Mouse (Mus musculus): ENCODE data around the gene Tram2. TPM values are rescaled to one million over a fixed set of nuclear protein-coding genes. Genes with fewer than 3 reads are reported as not detected.

Gene Tram2
- polyA plus RNA-seq, 1 experiment, result 1.9 TPM

DNA sequence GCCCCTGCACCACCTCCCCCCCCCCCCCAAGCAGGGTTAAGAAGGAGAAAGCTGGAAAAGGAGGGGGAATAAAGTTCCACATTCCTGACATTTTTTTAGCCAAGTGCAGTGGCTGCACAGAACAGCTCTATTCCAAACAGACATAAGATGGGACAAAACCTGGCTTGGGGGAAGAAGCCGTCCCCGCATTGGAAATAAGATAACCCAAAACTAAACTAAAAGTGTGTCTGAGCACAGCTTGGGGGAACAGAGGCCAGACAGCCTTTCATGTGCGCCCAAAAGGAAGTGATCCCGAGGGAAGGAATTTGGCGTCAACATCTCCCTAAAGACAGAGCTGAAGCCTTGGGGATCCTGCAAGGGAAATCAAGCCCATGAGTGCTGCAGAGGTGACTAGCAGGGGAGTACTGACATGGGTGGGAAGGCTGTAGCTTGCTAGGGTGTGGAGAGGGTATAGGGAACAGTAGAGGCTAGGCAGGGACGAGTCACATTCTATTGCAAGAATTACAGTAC lies 3.0 kb downstream of the Tram2 start:
- peaks cover 18% of the 10 kb centered on the region for H3K4me1 ChIP-seq (ENCODE audit: control insufficient read depth, insufficient read depth, insufficient read length, low read length)

DNA sequence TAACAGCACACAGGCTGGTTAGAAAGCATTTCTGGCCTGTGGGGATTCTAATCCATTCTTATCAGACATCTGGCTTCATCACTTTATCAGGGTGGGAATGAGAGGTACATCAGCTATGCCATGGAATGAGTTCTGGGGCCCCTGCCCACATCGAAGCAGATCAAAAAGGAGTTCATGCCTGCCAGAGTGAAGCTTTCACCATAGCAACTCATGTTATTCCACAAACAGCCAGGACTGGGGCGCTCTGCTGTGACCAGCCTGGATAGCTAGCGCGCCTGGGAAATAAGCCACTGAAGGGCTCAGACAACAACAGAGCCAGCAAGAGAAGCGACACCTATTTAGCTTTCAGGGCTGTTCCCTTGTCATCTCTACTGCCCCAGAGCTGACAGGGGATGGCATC lies 4.8 kb downstream of the Tram2 start:
- Histone ChIP-seq H3K4me3 (ENCODE audit: insufficient read depth, low read depth, low read length) (no peak overlapping the region), H3K27ac (replicated peaks; ENCODE audit: low read depth, low read length) (no peak overlapping the region), H3K4me1 (ENCODE audit: control insufficient read depth, insufficient read depth, insufficient read length, low read length) (peaks cover 26% of the 10 kb centered on the region)

More for the DNA sequence above, 3.0 kb downstream of the Tram2 start:
- peak overlapping the region; percentile 15; the same call in 1 of the 2 replicates for H3K4me3 ChIP-seq (ENCODE audit: insufficient read depth, low read depth, low read length)
- H3K27ac ChIP-seq (replicated peaks; ENCODE audit: low read depth, low read length), result no peak overlapping the region

DNA sequence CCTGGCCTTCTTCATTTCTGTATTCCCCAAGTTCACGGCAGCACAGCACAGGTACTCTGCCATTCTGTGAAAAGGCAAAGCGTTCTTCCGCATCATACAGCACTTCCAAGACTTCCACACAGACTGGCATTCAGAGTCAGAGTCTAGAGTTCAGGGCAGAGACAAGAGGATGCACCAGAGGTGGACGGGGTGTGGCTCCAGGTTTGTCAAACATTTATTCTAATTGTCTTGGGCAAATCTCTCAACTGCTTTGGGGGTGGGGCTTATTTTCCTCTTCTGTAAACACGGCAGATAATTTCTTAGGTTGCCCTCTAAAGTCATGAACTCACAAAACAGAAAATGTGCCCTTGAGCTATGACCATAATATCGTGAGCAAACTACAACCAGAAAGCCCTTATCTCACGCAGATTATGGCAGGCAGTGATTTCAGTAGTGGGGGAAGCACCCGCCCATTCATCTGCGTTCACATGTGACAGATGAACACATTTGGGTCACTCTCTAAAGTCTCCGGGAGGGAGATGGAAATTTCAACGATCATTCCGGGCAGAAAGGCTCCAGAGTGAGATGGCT lies 6.1 kb downstream of the Tram2 start:
- Histone ChIP-seq H3K4me3 (ENCODE audit: insufficient read depth, low read depth, low read length) (no peak overlapping the region), H3K4me1 (ENCODE audit: control insufficient read depth, insufficient read depth, insufficient read length, low read length) (peaks cover 22% of the 10 kb centered on the region), H3K27ac (replicated peaks; ENCODE audit: low read depth, low read length) (no peak overlapping the region)

DNA sequence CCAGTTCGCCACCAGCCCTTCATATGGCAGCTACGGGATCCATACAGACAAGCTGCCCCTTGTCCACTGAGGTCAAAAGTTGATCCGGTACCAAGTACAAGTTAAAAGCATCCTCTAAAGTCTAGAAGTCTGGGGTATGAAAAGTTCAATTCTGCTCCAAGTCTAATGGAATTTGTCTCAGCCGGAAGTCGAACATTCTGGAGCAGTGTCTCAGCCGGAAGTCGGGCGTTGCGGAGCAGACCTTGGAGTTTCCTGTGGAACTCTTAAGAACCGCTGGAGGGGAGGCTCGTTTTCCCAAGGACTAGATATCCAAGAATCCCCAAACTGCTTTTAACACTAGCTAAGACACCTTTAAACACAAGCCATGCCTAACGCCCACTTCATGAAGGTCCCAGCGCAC lies 8.4 kb downstream of the Tram2 start:
- Histone ChIP-seq H3K27ac (replicated peaks; ENCODE audit: low read depth, low read length) (peak overlapping the region; percentile 76), H3K4me3 (ENCODE audit: insufficient read depth, low read depth, low read length) (peak overlapping the region; percentile 46), H3K4me1 (ENCODE audit: control insufficient read depth, insufficient read depth, insufficient read length, low read length) (peaks cover 8% of the 10 kb centered on the region; the same call in 1 of the 2 replicates)

DNA sequence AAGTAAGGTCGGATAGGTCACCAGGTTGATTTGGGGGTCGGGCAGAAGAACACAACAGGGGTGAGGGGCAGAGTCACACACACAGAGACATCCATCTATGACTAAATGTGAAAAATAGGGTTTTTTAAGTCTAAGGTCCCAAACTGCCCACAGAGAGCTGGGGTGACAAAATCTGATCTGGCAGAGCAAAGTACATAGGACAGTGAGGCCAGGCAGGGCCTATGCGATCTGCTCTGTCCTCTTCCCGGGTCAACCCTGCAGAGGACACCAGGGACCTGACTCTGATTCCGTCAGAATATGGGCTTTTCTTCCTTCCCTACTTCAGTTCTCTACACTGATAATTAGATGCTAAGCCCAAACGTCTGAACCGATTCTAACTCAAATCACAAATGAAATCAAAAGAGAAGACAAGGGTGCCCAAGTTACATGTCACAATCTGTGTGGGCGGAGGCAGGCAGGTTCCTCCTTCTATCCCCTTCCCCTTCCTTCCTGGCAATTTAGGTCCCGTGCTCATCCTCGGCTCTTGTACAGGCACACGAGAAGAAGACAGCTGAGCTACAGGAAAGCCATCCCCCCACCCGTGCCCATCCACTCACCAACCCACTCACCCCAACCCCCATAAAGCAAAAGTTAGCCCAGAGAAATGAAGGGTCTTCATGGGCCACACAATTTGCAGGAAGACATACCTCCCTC lies 9.1 kb downstream of the Tram2 start:
- Histone ChIP-seq H3K4me3 (ENCODE audit: insufficient read depth, low read depth, low read length) (peak overlapping the region; percentile 33; the same call in 1 of the 2 replicates), H3K27ac (replicated peaks; ENCODE audit: low read depth, low read length) (peak overlapping the region; percentile 76), H3K4me1 (ENCODE audit: control insufficient read depth, insufficient read depth, insufficient read length, low read length) (peaks cover 8% of the 10 kb centered on the region; the same call in 1 of the 2 replicates)

DNA sequence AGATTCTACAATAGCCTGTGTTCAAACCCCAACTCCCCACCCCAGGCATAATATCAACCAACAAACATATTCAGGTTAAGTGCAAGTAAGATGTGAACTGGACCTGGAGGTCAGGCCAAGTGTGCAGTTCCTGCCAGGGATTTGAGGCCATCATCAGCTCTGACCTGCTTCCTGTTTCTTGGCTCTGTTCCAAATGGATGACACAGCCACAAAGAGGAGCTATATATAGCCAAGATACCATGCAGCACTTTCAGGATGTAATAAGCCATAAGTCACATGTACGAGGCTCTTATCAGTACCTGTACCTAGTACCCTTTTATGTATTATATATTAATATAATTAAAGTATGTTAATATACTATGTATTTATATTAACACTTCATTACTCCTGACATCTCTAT lies 10.5 kb downstream of the Tram2 start:
- no peak overlapping the region for H3K27ac ChIP-seq (replicated peaks; ENCODE audit: low read depth, low read length)
- no peak overlapping the region for H3K4me3 ChIP-seq (ENCODE audit: insufficient read depth, low read depth, low read length)
- peaks cover 8% of the 10 kb centered on the region; the same call in 1 of the 2 replicates for H3K4me1 ChIP-seq (ENCODE audit: control insufficient read depth, insufficient read depth, insufficient read length, low read length)

DNA sequence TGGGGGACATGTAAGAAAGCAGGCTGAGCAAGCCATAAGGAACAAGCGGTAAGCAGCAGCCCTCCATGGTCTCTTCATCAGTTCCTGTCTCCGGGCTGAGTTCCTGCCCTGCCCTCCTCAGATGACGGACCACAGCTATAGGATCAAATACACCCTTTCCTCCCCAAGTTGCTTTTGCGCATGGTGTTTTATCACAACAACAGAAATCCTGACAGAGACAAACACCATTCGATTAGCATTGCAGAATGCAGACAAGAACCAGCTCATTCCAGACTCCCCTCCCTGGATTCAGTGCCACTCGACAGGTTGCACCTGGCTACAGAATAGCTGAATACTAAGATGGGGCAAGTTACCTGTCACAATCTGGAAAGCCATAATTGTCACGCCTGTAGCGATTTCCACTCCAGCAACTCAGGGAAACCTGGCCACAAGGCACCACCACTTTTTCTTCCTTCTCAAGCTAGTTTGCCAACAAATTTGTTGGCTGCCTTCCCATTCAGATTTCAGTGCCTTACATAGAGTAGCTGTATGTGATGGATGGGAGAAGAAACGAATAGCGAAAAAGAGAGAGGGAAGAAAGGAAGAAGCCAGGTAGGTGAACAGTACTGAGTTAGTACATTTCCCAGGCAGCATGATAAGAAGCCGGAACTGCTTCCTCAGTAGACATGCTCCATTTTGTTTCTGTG lies 11.3 kb downstream of the Tram2 start:
- no peak overlapping the region for H3K4me3 ChIP-seq (ENCODE audit: insufficient read depth, low read depth, low read length)
- H3K27ac ChIP-seq (replicated peaks; ENCODE audit: low read depth, low read length), result no peak overlapping the region
- H3K4me1 ChIP-seq (ENCODE audit: control insufficient read depth, insufficient read depth, insufficient read length, low read length), result peaks cover 8% of the 10 kb centered on the region; the same call in 1 of the 2 replicates

DNA sequence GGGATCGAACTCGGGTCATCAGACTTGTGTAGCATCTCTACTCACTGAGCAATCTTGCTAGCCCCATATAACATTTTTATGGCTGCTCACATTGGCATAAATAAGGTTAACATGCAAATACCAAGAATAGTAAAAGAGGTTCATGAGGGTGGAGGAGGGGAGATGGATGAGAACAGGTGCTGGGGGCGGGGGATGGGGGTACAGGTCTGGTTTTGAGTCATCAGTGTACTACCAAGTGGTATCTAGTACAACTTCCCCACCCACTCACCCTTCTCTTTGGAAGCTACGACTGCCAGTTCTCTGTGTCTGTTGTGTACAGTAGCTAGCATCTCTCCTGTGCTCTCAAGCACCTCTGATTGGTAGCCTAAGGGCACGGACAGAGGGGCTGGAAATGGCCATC lies 14.9 kb downstream of the Tram2 start:
- Histone ChIP-seq H3K4me3 (ENCODE audit: insufficient read depth, low read depth, low read length) (no peak overlapping the region), H3K27ac (replicated peaks; ENCODE audit: low read depth, low read length) (no peak overlapping the region), H3K4me1 (ENCODE audit: control insufficient read depth, insufficient read depth, insufficient read length, low read length) (no peaks in the 10 kb centered on the region)

DNA sequence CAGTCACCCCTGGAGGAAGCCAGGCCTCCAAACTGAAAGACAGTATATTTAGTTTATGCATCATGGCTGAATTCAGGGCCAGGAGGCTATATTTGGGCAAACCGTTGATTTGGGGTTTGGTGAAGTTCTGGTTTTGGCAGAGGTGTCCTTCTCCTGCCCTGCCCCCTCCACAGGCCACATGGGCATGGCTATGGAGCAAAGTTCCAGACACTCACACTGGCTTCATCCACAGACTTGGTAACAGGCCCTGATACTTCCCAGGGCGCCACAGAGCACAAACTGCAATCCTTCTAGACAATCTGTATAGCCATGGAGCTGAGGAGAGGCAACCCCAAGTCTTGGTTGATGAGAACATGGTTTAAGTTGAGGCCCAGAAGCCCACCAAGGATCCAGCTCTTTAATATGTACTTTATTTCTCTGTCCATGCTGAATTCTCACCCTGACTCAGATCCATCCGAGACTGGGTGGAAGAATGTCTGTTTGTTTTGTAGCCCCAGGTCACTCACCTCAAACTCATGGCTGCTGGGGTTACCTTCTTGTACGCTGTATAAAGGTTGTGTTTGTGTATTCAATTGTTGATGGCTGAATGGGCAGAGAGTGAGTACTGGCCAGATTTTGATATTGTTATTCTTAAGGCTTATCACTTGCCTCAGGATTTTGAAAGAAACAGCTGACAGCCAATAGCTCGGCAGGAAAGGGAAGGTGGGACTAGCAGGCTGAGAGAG lies 19.5 kb downstream of the Tram2 start:
- H3K4me3 ChIP-seq (ENCODE audit: insufficient read depth, low read depth, low read length), result no peak overlapping the region
- H3K4me1 ChIP-seq (ENCODE audit: control insufficient read depth, insufficient read depth, insufficient read length, low read length), result no peaks in the 10 kb centered on the region
- H3K27ac ChIP-seq (replicated peaks; ENCODE audit: low read depth, low read length), result no peak overlapping the region

DNA sequence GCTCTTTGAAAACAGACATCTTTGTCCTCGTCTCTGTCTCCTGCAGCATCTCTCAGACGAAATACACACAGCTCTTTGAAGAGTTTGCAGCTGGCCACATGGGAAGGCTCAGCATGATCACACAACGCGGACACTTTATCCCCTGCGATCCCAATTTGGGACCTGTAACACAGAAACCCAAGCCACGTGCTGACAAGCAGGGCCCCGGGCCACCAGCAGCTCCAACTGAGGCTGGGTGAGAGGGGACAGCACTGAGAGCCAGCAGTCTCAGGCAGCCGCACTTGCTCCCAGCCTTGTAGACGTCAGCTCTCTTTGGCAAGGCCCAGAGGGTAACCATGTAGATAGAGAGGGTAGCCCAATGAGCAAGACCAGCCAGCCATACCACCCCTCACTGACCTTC lies 26.0 kb downstream of the Tram2 start:
- Histone ChIP-seq H3K27ac (replicated peaks; ENCODE audit: low read depth, low read length) (no peak overlapping the region), H3K4me1 (ENCODE audit: control insufficient read depth, insufficient read depth, insufficient read length, low read length) (peaks cover 14% of the 10 kb centered on the region), H3K4me3 (ENCODE audit: insufficient read depth, low read depth, low read length) (no peak overlapping the region)

DNA sequence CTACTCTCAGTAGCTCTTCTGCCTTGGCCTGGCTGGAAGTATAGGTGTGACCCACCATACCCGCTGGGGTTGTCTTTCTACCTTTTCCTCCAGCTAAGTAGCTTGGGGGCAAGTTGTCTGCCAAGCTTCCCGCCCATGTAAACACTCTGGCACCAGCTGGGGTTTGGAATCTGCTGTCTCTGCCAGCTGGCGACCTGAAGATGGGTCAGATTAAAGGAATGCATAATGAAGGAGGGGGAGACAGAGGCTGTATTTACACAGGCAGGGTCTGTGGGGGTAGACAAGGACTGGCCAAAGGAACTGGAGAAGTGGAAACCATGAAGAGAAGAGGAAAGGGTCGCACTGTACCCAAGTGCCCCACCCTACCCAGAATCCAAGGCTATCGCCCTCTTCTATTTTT lies 26.4 kb downstream of the Tram2 start:
- no peak overlapping the region for H3K4me3 ChIP-seq (ENCODE audit: insufficient read depth, low read depth, low read length)
- peaks cover 14% of the 10 kb centered on the region for H3K4me1 ChIP-seq (ENCODE audit: control insufficient read depth, insufficient read depth, insufficient read length, low read length)
- no peak overlapping the region for H3K27ac ChIP-seq (replicated peaks; ENCODE audit: low read depth, low read length)

DNA sequence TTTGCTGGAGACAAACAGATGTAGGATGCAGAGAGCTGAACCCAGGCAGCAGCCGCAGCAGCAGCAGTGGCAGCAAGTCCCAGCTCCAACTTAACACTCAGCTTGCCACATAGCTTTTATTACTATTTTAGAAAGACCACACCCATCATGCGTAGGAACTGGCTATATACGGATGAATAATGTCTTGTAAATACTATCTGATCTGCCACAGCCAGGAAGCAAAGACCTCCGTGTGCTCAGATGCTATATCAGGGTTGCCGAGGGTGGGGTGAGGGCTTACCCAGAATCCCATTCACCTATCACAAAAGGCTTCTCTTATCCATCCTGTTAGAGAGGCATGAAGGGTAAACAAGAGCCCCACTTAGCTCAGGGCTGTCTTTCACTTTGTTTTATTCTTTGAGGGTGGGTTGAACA lies 26.9 kb downstream of the Tram2 start:
- H3K4me3 ChIP-seq (ENCODE audit: insufficient read depth, low read depth, low read length), result no peak overlapping the region
- H3K27ac ChIP-seq (replicated peaks; ENCODE audit: low read depth, low read length), result no peak overlapping the region
- peaks cover 14% of the 10 kb centered on the region for H3K4me1 ChIP-seq (ENCODE audit: control insufficient read depth, insufficient read depth, insufficient read length, low read length)

DNA sequence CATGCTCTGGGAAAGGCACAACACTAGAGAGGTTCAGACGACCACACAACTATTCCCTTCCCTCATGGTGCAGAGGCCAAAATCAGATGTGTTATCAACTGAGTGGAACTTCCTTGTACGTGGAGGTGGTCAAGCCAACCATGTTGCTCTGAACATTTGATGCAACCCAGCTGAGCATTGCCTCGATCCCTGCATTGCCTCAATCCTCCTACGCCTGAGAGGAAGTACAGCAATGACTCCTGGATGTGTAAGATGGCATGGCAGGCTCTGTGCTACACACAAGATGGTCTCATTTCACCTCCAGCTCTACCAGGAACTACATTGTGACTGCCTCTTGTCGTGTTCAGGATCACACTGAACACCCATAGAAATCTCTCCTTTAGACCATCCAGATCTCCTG lies 30.0 kb downstream of the Tram2 start:
- no peak overlapping the region for H3K27ac ChIP-seq (replicated peaks; ENCODE audit: low read depth, low read length)
- peaks cover 13% of the 10 kb centered on the region for H3K4me1 ChIP-seq (ENCODE audit: control insufficient read depth, insufficient read depth, insufficient read length, low read length)
- H3K4me3 ChIP-seq (ENCODE audit: insufficient read depth, low read depth, low read length), result no peak overlapping the region

DNA sequence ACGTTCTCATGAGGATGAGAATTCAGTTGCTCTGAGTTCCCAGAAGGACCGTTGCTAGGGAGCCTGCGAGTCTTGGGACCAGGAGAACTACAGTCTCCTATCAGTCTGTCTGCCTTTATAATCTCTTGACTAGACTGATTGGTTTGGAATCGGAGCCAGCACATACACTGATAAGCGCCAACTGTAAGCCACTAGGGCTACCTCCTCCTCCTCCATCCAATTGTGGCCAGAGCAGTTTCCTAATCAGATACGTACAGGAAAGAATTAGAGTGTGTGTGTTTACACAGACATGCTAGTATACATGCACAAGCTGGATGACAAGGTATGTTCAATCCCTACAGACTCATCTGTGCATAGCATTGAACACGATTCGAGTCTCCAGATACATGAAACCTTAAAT lies 30.6 kb downstream of the Tram2 start:
- Histone ChIP-seq H3K4me1 (ENCODE audit: control insufficient read depth, insufficient read depth, insufficient read length, low read length) (peaks cover 8% of the 10 kb centered on the region), H3K4me3 (ENCODE audit: insufficient read depth, low read depth, low read length) (no peak overlapping the region)

DNA sequence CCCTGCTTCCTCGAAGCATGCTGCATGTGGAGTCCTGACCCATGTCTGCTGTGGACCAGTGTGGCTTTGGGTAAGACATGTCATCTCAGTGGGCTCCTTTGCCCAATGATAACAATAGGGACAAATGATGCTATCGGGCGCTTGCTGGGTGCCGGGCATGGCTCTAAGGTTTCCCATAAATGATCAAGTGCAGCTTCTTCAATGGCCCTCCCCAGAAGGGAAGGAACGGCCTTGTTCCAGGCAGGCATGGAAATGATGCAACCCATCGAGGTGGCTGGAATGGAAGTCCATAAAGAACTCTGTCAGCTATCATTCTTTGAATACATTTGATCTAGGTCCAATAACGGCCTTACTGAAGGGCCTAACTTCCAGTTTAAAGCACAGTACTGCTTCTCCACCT lies 36.6 kb downstream of the Tram2 start:
- no peak overlapping the region for H3K27ac ChIP-seq (replicated peaks; ENCODE audit: low read depth, low read length)
- no peak overlapping the region for H3K4me3 ChIP-seq (ENCODE audit: insufficient read depth, low read depth, low read length)
- H3K4me1 ChIP-seq (ENCODE audit: control insufficient read depth, insufficient read depth, insufficient read length, low read length), result no peaks in the 10 kb centered on the region

More for the DNA sequence above, 30.6 kb downstream of the Tram2 start:
- H3K27ac ChIP-seq (replicated peaks; ENCODE audit: low read depth, low read length), result no peak overlapping the region
